Mouse (Mus musculus) bone marrow macrophage, adult 2 months (primary cell): Measurements from ENCODE around the gene Tmem116.

Source experiments
- CTCF ChIP-seq: IDR thresholded peaks from 2 replicates; pipeline ENCODE4 v1.5.1; 2012; ENCODE audit warnings: low read depth, mild to moderate bottlenecking, low read length, moderate library complexity
- POLR2A ChIP-seq: IDR thresholded peaks from 2 replicates; pipeline ENCODE4 v1.6.1; 2012; ENCODE audit warnings: mild to moderate bottlenecking, low read depth, low read length, borderline replicate concordance

- TF ChIP-seq CTCF = no peak
- no peak for TF ChIP-seq POLR2A
Observed at GRCm38 (mm10) chr5:121526961-121527360, 75.3 kb downstream of the Tmem116 start.
